Mouse (Mus musculus) neutrophil, adult 5-6 weeks (primary cell): ENCODE measurements around the gene Snta1. TPM values are rescaled to one million over a fixed set of nuclear protein-coding genes. Genes with fewer than 3 reads are reported as not detected.
"Not testable (repeated sequence)": the region's sequence is repeated elsewhere in the genome, so short reads cannot be mapped to it uniquely, and the experiment has no call there.

Experiments used
- ATAC-seq: fragments of 151-379, 151-347 bp; 2 replicates; pipeline ENCODE4 v1.8.0; 2017; ENCODE audit warnings: mild to moderate bottlenecking, moderate TSS enrichment; ENCODE audit not compliant: insufficient number of reproducible peaks, poor library complexity, low FRiP score, severe bottlenecking; ENCODE audit errors: extremely low read depth
- total RNA-seq: library from RNA; stranded (forward); fragments of 200-1000 nt; gene quantifications from 2 replicates; pipeline ENCODE4 v1.2.3, GENCODE M21; 2017

The Snta1 gene
- total RNA-seq, 1 experiment from 2014 or later, result 2.4 TPM

DNA sequence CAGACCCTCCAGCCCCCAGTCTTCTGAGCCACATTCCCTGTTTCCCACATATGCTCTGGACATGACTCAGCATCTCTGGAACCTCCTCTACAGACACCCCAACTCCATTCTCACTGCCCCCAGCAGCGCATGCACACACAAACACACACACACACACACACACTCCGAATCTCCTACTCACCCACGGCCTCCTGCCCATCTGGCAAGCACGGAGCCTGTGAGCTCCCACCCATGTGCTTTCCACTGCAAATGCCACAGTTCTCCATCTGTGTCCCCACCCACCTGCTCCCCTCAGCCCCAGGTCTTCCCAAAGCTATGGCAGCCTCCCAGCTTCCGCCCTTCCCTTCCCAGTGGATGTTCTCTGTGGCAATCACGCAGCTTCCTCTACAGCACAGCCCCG, 28.8 kb downstream of the Snta1 start:
- ATAC-seq, result no peak

DNA sequence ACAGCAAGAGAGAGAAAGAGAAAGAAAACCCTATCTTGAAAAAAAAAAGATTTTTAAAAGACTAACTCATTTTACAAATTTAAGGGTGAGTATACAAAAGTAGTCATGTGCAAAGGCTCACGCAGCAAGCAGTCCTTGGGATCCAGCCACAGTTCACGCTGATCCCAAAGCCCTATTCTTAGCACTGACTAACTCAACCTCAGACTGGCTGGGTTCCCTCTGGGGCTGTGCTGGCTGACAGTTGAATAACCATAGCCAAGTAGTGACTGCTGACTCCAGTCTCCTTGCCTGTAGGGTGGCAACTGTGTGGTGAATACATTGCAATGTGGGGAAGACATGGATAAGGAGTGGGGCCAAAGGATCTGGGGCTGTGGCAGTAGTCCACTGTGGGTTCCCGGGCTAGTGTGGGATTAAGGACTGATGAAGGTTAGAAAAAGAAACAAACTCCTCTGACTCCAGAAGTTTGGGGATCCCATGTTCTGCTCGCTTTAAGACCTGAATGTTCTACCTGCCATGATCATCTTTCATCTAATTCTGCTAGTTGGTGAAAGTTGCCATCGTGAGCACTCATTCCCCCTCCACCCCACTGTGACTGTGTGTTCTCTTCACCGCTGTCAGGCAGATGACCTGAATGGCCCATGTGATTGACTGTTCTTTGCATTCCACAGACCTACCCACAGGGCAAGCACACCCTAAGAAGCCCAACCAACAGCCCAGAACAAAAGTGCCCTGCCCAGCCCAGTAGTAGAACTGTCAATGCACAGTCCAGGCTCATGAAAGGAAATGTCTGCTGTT, 32.9 kb downstream of the Snta1 start:
- no peak for ATAC-seq

DNA sequence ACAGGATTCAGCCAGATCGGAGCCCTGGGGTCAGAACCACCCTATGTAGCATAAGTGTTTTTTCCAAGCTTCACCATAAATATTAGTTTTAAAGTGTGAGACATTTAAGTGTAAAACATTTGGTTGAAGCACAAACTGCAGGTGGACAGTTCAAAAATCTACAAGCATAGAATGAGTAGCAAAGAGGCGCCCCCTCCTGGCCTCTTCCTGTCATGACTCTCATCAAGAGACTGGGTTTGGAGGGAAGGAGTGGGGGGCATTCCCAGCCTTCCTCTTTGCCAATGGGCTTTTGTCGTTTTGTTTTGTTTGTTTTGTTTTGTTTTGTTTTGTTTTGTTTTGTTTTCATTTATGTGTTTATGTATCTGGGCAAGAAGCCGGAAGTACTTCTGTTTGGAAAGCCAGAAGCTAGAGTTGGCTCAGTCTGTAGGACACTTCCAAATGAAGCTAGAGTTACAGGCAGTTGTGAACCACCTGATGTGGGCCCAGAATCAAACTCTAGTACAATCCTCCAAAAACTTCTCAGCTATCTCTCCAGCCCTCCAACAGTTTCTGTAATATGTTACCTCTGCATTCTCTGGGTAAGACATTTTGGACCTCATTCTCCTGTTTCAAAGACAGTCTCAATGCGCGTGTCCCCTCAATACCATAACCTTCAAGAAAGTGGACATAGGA, 33.8 kb downstream of the Snta1 start:
- 0 out of 2 replicates have a peak, but pooled peaks have one; percentile 36 for ATAC-seq

DNA sequence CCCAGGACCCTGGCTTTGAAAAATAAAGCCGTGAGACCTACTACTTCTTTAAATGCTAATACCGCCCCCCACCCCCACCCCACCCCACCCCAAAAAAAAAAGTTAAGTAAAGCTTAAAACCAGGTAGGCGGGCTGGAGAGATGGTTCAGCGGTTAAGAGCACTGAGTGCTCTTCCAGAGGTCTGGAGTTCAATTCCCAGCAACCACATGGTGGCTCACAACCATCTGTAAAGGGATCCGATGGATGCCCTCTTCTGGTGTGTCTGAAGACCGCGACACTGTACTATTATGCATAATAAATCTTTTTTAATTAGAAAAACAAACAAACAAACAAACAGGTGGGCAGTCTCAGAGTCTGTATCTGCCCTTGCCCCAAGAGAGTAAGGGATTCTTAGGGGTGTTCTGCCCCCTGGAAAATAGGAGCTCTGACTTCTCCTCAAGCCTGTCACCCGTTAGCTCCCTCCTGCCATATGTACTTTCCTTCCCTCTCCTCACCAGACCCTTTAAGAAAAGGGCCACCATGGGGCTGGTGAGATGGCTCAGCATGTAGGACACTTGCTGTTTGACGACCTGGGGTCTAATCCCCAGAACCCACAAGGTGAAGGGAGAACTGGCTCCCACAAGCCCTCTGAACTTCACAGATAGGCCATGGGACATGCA, 34.9 kb downstream of the Snta1 start, which contains the start of gene Cdk5rap1:
Gene Cdk5rap1 (minus strand): TSS at position 169 of the 659 bp plus-strand sequence.
- no peak for ATAC-seq

GRCm38 (mm10) chr2:154372151-154372829, 35.6 kb downstream of the Snta1 start:
- peak; percentile 89 for ATAC-seq

DNA sequence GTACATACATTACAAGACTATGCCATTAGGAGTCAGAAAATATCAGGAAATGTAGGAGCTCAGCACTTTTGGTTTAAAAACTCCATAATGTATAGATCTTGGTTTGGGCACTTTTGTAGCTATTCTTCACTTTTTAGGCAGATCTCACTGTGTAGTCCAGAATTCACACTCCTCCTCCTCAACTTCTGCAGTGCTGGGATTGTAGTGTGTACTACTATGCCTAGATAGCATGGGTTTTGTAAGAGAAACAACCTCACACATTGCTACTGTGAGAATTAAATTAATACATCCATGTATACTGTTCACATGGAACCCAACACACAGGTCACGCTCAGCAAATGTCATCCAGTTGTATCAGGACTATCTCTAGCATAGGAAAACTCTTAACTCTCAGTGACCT, 40.4 kb downstream of the Snta1 start:
- ATAC-seq, result no peak

DNA sequence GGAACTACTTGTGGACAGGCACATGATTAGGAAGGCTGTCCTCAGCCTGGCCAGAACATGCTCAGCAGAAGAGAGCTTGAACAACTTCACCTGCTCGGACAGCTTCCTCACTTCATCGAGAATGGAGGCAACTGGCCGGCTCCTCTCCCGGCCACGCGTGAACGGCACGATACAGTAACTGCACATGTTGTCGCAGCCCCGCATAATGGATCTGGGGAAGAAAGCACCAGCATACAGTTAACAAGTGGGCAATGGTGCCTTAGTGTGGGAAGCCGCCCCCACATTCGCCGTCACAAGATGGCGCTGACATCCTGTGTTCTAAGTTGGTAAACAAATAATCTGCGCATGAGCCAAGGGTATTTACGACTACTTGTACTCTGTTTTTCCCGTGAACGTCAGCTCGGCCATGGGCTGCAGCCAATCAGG, 53.9 kb downstream of the Snta1 start:
- ATAC-seq, result not testable (repeated sequence)

DNA sequence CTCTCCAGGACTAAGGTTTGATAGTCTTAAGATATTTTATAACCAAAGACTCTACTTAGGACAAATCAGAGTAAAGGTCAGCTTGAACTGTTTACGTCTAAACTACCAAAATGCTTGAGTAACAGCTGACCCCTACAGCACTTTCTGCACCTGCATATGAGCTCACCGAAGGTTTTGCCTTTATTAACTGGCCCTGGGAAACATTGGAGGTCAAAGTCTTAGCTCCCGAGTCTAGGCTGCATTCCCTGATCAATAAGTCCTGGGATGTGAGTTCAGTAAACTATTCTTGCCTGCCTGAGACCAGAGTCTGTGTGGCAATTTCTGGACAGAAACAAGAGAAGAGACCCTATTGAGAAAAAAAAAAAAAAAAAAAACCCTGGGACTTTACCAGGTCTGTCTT, 59.7 kb downstream of the Snta1 start:
- ATAC-seq, result no peak

- ATAC-seq, result no peak
These were observed 68.5 kb downstream of the Snta1 start for GRCm38 (mm10) chr2:154339356-154339755.

DNA sequence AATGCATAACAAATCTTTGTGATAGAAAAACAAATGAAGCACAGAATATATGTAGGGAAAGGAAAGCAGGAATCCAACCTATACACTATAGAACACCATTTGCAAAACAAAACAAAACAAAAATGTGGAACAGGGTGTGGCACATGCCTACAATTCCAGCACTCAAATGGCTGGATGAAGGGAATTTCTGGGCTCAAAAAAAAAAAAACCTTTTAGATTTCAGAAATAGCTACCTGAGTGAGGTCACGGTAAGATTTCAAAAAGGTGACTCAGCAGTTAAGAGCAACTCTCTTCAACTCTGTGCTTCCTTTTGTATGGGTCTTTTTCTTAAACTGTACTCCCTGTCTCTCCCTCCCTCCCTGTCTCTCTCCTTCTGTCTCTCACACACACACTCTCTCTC, 69.7 kb downstream of the Snta1 start:
- ATAC-seq, result no peak

- ATAC-seq, result no peak
These were observed 72.3 kb downstream of the Snta1 start for GRCm38 (mm10) chr2:154335572-154335971.

DNA sequence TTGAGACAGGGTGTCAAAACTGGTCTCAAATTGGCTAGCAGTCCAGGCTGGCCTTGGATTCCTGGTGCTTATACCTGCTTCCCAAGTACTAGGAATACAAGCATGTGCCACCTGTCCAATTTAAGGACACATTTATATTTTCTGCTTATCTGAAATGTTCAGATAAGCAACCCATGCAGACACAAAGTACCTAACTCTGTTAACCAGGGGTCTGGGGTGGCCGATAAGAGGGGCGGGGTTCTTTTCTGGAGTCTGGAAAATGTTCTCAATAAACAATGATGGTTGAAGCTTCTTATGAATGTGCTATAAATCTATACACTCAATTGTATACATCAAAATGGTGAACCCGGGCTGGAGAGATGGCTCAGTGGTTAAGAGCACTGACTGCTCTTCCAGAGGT, 81.0 kb downstream of the Snta1 start:
- ATAC-seq, result no peak

Other genes starting within 250 kb of the Snta1 start
- gene Bpifa5, start 245.5 kb downstream of the Snta1 start, total RNA-seq, result not detected in 2 replicates
- not detected in 2 replicates for gene Bpifb1, start 217.3 kb downstream of the Snta1 start, total RNA-seq
- not detected in 2 replicates for gene Bpifb5, start 184.4 kb downstream of the Snta1 start, total RNA-seq
- gene Bpifb9a, start 150.2 kb downstream of the Snta1 start, total RNA-seq, result not detected in 2 replicates
- gene Bpifb9b, start 100.9 kb downstream of the Snta1 start, total RNA-seq, result not detected in 2 replicates
- 9.8 and 10.1 TPM in 2 replicates for gene Cdk5rap1, start 35.1 kb downstream of the Snta1 start, total RNA-seq
- 23.9 and 24.7 TPM in 2 replicates for gene Cbfa2t2, start 28.4 kb upstream of the Snta1 start, total RNA-seq
- 1.2 TPM in 1 of 2 replicates, not detected in the other for gene 1700003F12Rik, start 139.0 kb upstream of the Snta1 start, total RNA-seq
- gene Actl10, start 143.7 kb upstream of the Snta1 start, total RNA-seq, result 0.25 TPM in 1 of 2 replicates, not detected in the other
- gene Necab3, start 150.8 kb upstream of the Snta1 start, total RNA-seq, result not detected in 2 replicates
- 0.98 and 1.5 TPM in 2 replicates for gene E2f1, start 161.8 kb upstream of the Snta1 start, total RNA-seq
- gene Pxmp4, start 195.6 kb upstream of the Snta1 start, total RNA-seq, result 7.4 and 10.9 TPM in 2 replicates
- gene Zfp341, start 205.2 kb upstream of the Snta1 start, total RNA-seq, result 3.3 and 4.3 TPM in 2 replicates
- gene 4930519P11Rik, start 205.3 kb upstream of the Snta1 start, total RNA-seq, result 4.8 and 5.4 TPM in 2 replicates
- gene Chmp4b, start 243.6 kb upstream of the Snta1 start, total RNA-seq, result 151 and 159 TPM in 2 replicates